Mouse (Mus musculus) E14TG2a.4 (cell line): ENCODE data around the gene Lcat.

Experiments used
- H3K27me3 ChIP-seq: 2 replicates; pipeline ENCODE4 v1.6.1; 2014; ENCODE audit warnings: low read length, control low read depth; ENCODE audit not compliant: insufficient read depth
- H3K36me3 ChIP-seq: 2 replicates; pipeline ENCODE4 v1.6.1; 2014; ENCODE audit warnings: low read length, control low read depth; ENCODE audit not compliant: insufficient read depth
- H3K4me1 ChIP-seq: replicated peaks from 2 replicates; pipeline ENCODE4 v1.6.1; 2014; ENCODE audit warnings: low read depth, low read length, control low read depth
- H3K4me3 ChIP-seq: replicated peaks from 2 replicates; pipeline ENCODE4 v1.5.1; 2014; ENCODE audit warnings: mild to moderate bottlenecking, low read length
- H3K9me3 ChIP-seq: 2 replicates; pipeline ENCODE4 v1.6.1; 2014; ENCODE audit warnings: low read length, control low read depth
- CTCF ChIP-seq: conservative IDR thresholded peaks from 2 replicates; pipeline ENCODE4 v1.5.1; 2014; ENCODE audit warnings: low read length
- NANOG ChIP-seq: IDR thresholded peaks from 2 replicates; pipeline ENCODE4 v1.6.1; 2014; ENCODE audit warnings: borderline replicate concordance, low read length, mixed read lengths
- POU5F1 ChIP-seq: IDR thresholded peaks from 2 replicates; pipeline ENCODE4 v1.6.1; 2014; ENCODE audit warnings: low read length, borderline replicate concordance

Lcat gene

DNA sequence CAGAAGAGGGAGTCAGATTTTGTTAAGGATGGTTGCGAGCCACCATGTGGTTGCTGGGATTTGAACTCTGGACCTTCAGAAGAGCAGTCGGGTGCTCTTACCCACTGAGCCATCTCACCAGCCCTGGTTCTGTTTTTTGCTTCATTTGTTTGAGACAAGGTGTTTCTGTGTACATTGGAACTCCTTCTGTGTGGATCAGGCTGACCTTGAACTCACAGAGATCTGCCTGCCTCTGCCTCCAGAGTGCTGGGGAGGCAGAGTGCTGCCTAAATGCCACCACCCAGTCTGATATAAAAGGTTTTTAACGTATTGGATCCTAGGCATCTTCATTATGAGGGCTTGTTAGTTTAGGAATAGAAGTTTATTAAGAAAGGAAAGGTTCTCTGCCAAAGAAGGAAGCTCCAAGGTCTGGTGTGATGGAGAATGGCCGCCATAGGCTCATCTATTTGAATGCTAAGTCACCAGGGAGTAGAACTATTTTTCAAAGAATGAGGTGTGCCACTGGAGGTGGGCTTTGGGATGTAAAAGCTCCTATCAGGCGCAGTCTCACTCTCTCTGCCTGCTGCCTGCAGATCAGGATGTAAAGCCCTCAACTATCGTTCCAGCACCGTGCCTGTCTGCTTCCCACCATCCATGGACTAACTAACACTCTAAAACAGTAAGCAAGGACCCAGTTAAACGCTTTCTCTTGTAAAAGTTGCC is 28.0 kb upstream of the Lcat start:
- H3K9me3 ChIP-seq = no peaks in the 10 kb centered on the region
- peaks cover 84% of the 10 kb centered on the region for H3K4me1 ChIP-seq
- 0 out of 2 replicates have a peak, but pooled peaks cover 2% of the 10 kb centered on the region for H3K36me3 ChIP-seq
- H3K4me3 ChIP-seq = no peak overlapping the region
- TF ChIP-seq NANOG (no peak), CTCF (no peak), POU5F1 (no peak)
- 0 out of 2 replicates have a peak, but pooled peaks cover 2% of the 10 kb centered on the region for H3K27me3 ChIP-seq

- Histone ChIP-seq H3K36me3 (no peaks in the 10 kb centered on the region), H3K9me3 (no peaks in the 10 kb centered on the region), H3K27me3 (peaks cover 6% of the 10 kb centered on the region; the same call in 1 of the 2 replicates), H3K4me1 (peaks cover 82% of the 10 kb centered on the region), H3K4me3 (no peak overlapping the region)
- TF ChIP-seq POU5F1 (no peak), NANOG (no peak), CTCF (no peak)
Measured at GRCm38 (mm10) chr8:105969367-105969766, 26.2 kb upstream of the Lcat start.

GRCm38 (mm10) chr8:105966692-105967311 is 23.6 kb upstream of the Lcat start:
- Histone ChIP-seq H3K9me3 (no peaks in the 10 kb centered on the region), H3K36me3 (peaks cover 7% of the 10 kb centered on the region; the same call in 1 of the 2 replicates), H3K4me3 (peak overlapping the region; percentile 94), H3K4me1 (peaks cover 84% of the 10 kb centered on the region), H3K27me3 (peaks cover 6% of the 10 kb centered on the region; the same call in 1 of the 2 replicates)
- TF ChIP-seq CTCF = no peak
- TF ChIP-seq POU5F1 = no peak
- peak; percentile 69; the same call in 1 of the 2 replicates for TF ChIP-seq NANOG

- peaks cover 6% of the 10 kb centered on the region; the same call in 1 of the 2 replicates for H3K27me3 ChIP-seq
- no peaks in the 10 kb centered on the region for H3K9me3 ChIP-seq
- peaks cover 85% of the 10 kb centered on the region for H3K4me1 ChIP-seq
- no peak for TF ChIP-seq CTCF
- no peak for TF ChIP-seq NANOG
- no peak for TF ChIP-seq POU5F1
- peaks cover 7% of the 10 kb centered on the region; the same call in 1 of the 2 replicates for H3K36me3 ChIP-seq
- H3K4me3 ChIP-seq = peak within 1 kb of the TSS; percentile 94
Measured at GRCm38 (mm10) chr8:105965905-105966341, 22.7 kb upstream of the Lcat start, which contains the start of gene Slc12a4. Slc12a4 (minus strand) TSS chr8:105966097.

- Histone ChIP-seq H3K27me3 (peaks cover 6% of the 10 kb centered on the region; the same call in 1 of the 2 replicates), H3K4me1 (peaks cover 87% of the 10 kb centered on the region), H3K4me3 (peak overlapping the region; percentile 94), H3K36me3 (peaks cover 9% of the 10 kb centered on the region), H3K9me3 (no peaks in the 10 kb centered on the region)
- no peak for TF ChIP-seq POU5F1
- TF ChIP-seq CTCF = no peak
- TF ChIP-seq NANOG = no peak
Measured at GRCm38 (mm10) chr8:105965266-105965904, 22.2 kb upstream of the Lcat start.

DNA sequence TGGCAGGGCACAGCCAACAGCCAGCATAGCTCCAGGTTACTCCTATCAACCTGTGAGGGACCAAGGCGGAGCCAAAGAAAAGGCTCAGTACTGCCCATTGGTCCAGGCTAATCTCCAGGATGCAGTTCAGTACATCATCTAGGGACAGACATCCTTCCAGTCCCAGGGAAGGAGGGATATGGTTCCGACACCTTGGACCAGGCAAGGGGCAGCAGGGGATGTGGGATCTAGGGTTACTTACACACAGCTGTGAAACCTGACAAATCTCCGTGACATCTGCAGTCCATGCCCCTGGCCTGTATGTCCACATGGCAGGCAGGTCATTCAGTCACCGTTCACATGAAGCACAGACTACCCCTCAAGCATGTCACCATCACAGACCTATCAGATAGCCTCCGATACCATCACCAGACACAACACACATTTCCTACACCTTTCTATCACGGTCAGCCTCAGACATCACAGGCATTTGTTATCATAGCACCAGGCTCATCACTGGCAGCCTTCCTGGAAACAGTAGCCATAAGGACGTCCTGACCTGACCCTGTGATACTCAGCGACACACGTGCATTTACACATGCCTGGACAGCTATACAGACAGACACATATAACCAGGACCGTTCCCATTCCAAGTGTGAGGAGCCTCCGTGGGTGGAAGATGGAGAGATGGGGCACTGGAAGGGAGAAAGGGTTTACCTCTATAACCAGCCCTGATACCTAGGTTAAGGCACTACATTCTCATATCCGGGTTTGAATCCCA is 21.5 kb upstream of the Lcat start:
- Histone ChIP-seq H3K9me3 (no peaks in the 10 kb centered on the region), H3K4me3 (peak overlapping the region; percentile 94), H3K27me3 (peaks cover 6% of the 10 kb centered on the region; the same call in 1 of the 2 replicates), H3K4me1 (peaks cover 89% of the 10 kb centered on the region), H3K36me3 (peaks cover 16% of the 10 kb centered on the region)
- TF ChIP-seq NANOG = no peak
- TF ChIP-seq POU5F1 = no peak

- Histone ChIP-seq H3K9me3 (no peaks in the 10 kb centered on the region), H3K27me3 (peaks cover 4% of the 10 kb centered on the region; the same call in 1 of the 2 replicates), H3K4me1 (peaks cover 73% of the 10 kb centered on the region), H3K36me3 (peaks cover 46% of the 10 kb centered on the region), H3K4me3 (peak overlapping the region; percentile 69)
- no peak for TF ChIP-seq NANOG
- no peak for TF ChIP-seq CTCF
- TF ChIP-seq POU5F1 = no peak
Measured at GRCm38 (mm10) chr8:105961536-105961935, 18.4 kb upstream of the Lcat start.

DNA sequence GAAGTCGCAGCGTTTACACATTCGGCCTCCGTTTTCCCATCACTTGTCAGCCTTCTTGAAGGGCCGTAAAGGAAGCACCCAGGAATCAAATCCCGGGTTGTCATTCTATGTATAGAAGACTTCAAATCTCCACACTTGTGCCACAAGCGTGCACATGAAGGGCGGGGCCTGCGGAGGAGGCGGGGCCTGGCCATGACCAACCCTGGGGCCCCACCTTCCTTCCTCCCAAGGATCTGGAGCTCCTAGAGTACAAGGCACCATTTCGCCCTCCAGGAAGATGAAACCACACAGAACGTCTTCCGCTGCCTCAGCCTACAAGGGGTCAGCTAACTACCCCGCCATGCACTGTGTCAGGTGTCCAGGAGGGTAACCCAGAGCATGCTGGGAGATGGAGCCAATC is 17.9 kb upstream of the Lcat start:
- Histone ChIP-seq H3K27me3 (peaks cover 4% of the 10 kb centered on the region; the same call in 1 of the 2 replicates), H3K4me3 (peak overlapping the region; percentile 69), H3K36me3 (peaks cover 50% of the 10 kb centered on the region), H3K4me1 (peaks cover 69% of the 10 kb centered on the region), H3K9me3 (no peaks in the 10 kb centered on the region)
- TF ChIP-seq CTCF (no peak), POU5F1 (no peak), NANOG (no peak)
